Mouse (Mus musculus) cerebellum, adult 9-11 months (tissue): Measurements from ENCODE around the gene Gm26620.
A peak's percentile ranks its signal among the peaks of the same experiment; 100 is the strongest.

Experiments
- DNase-seq: peaks from one replicate; pipeline ENCODE4 v3.0.0; 2022

Gm26620 gene

GRCm38 (mm10) chr1:170884978-170885561 lies at the start of gene Gm26620, which contains the start of gene Dusp12:
Gene Gm26620, plus strand, starts transcription at chr1:170885065.
Gene Dusp12, minus strand, starts transcription at chr1:170885540.
- peak; percentile 88 for DNase-seq

- DNase-seq, result no peak
Observed at GRCm38 (mm10) chr1:170839685-170840084, 45.2 kb upstream of the Gm26620 start.

- DNase-seq, result no peak
Observed at GRCm38 (mm10) chr1:170844380-170844779, 40.5 kb upstream of the Gm26620 start.

- no peak for DNase-seq
Observed at GRCm38 (mm10) chr1:170845448-170846307, 39.2 kb upstream of the Gm26620 start.

GRCm38 (mm10) chr1:170850007-170850406 lies 34.9 kb upstream of the Gm26620 start:
- no peak for DNase-seq

GRCm38 (mm10) chr1:170850637-170851624 lies 33.9 kb upstream of the Gm26620 start:
- no peak for DNase-seq

GRCm38 (mm10) chr1:170853604-170854003 lies 31.3 kb upstream of the Gm26620 start:
- no peak for DNase-seq

- DNase-seq, result no peak
Observed at GRCm38 (mm10) chr1:170855056-170855760, 29.7 kb upstream of the Gm26620 start.

GRCm38 (mm10) chr1:170857369-170857768 lies 27.5 kb upstream of the Gm26620 start:
- peak; percentile 33 for DNase-seq

GRCm38 (mm10) chr1:170858872-170859271 lies 26.0 kb upstream of the Gm26620 start:
- DNase-seq, result no peak

- no peak for DNase-seq
Observed at GRCm38 (mm10) chr1:170861671-170862434, 23.0 kb upstream of the Gm26620 start.

- DNase-seq, result no peak
Observed at GRCm38 (mm10) chr1:170862435-170862717, 22.5 kb upstream of the Gm26620 start.

- no peak for DNase-seq
Observed at GRCm38 (mm10) chr1:170863033-170863432, 21.8 kb upstream of the Gm26620 start.

GRCm38 (mm10) chr1:170864234-170864633 lies 20.6 kb upstream of the Gm26620 start:
- DNase-seq, result no peak

GRCm38 (mm10) chr1:170864754-170865153 lies 20.1 kb upstream of the Gm26620 start:
- no peak for DNase-seq

GRCm38 (mm10) chr1:170865406-170865805 lies 19.5 kb upstream of the Gm26620 start:
- DNase-seq, result no peak

- peak; percentile 28 for DNase-seq
Observed at GRCm38 (mm10) chr1:170866992-170867690, 17.7 kb upstream of the Gm26620 start.

- DNase-seq, result peak; percentile 94
Observed at GRCm38 (mm10) chr1:170867691-170868105, 17.2 kb upstream of the Gm26620 start, which contains the start of gene Atf6. Gene Atf6, minus strand, starts transcription at chr1:170867771.

- peak; percentile 83 for DNase-seq
Observed at GRCm38 (mm10) chr1:170868107-170868904, 16.6 kb upstream of the Gm26620 start.

GRCm38 (mm10) chr1:170868905-170869283 lies 16.0 kb upstream of the Gm26620 start:
- DNase-seq, result no peak
